Mouse (Mus musculus) embryonic fibroblast, embryonic 13.5 days (primary cell): ENCODE data around the gene Ddr2. TPM values are rescaled to one million over a fixed set of nuclear protein-coding genes. Genes with fewer than 3 reads are reported as not detected.
"Not testable (repeated sequence)": the region's sequence is repeated elsewhere in the genome, so short reads cannot be mapped to it uniquely, and the experiment has no call there.

ENCODE experiments used
- H3K27ac ChIP-seq: 2 replicates; pipeline ENCODE4 v1.5.1; 2012; ENCODE audit warnings: low read length, control low read depth, inconsistent platforms; ENCODE audit not compliant: insufficient read depth
- H3K4me1 ChIP-seq: 2 replicates; pipeline ENCODE4 v1.6.1; 2011; ENCODE audit warnings: low read length; ENCODE audit not compliant: control insufficient read depth, insufficient read depth
- H3K4me3 ChIP-seq: 2 replicates; pipeline ENCODE4 v1.5.1; 2011; ENCODE audit warnings: mild to moderate bottlenecking, control low read depth, low read length; ENCODE audit not compliant: insufficient read depth
- CTCF ChIP-seq: IDR thresholded peaks from 2 replicates; pipeline ENCODE4 v1.5.1; 2011; ENCODE audit warnings: mild to moderate bottlenecking, control low read depth, low read length, moderate library complexity, borderline replicate concordance; ENCODE audit not compliant: insufficient read depth
- POLR2A ChIP-seq: IDR thresholded peaks from 2 replicates; pipeline ENCODE4 v1.6.1; 2011; ENCODE audit warnings: low read depth, mild to moderate bottlenecking, control low read depth, low read length, moderate library complexity
- polyA plus RNA-seq: library from polyadenylated mRNA; stranded (reverse); fragments of >200 nt; gene quantifications from 2 replicates; pipeline ENCODE4 v1.2.4, GENCODE M21; 2011; ENCODE audit warnings: low read depth; ENCODE audit not compliant: missing spikeins, insufficient read length

Ddr2 gene
- polyA plus RNA-seq, 1 experiment = 299 TPM

- 0 out of 2 replicates have a peak, but pooled peaks cover 2% of the 10 kb centered on the region for H3K4me1 ChIP-seq
- no peak overlapping the region for H3K4me3 ChIP-seq
- H3K27ac ChIP-seq = no peak overlapping the region
- TF ChIP-seq CTCF (no peak), POLR2A (no peak)
These were observed 95.8 kb downstream of the Ddr2 start for GRCm38 (mm10) chr1:170014784-170015183.

GRCm38 (mm10) chr1:170010716-170011505 lies 99.7 kb downstream of the Ddr2 start:
- TF ChIP-seq CTCF (no peak), POLR2A (no peak)
- no peak overlapping the region for H3K4me3 ChIP-seq
- H3K27ac ChIP-seq = no peak overlapping the region

GRCm38 (mm10) chr1:170009296-170009695 lies 101.3 kb downstream of the Ddr2 start:
- TF ChIP-seq POLR2A (no peak), CTCF (no peak)
- peak overlapping the region; percentile 62; the same call in 1 of the 2 replicates for H3K27ac ChIP-seq
- no peak overlapping the region for H3K4me3 ChIP-seq
- peaks cover 16% of the 10 kb centered on the region for H3K4me1 ChIP-seq

More at GRCm38 (mm10) chr1:170010716-170011505, 99.7 kb downstream of the Ddr2 start:
- H3K4me1 ChIP-seq = peaks cover 16% of the 10 kb centered on the region

GRCm38 (mm10) chr1:170008432-170009220 lies 101.9 kb downstream of the Ddr2 start:
- peaks cover 16% of the 10 kb centered on the region for H3K4me1 ChIP-seq
- TF ChIP-seq CTCF = no peak
- no peak for TF ChIP-seq POLR2A
- peak overlapping the region; percentile 81; the same call in 1 of the 2 replicates for H3K27ac ChIP-seq
- no peak overlapping the region for H3K4me3 ChIP-seq

- no peak overlapping the region for H3K4me3 ChIP-seq
- no peak for TF ChIP-seq CTCF
- no peak for TF ChIP-seq POLR2A
- H3K27ac ChIP-seq = peak overlapping the region; percentile 78
- peaks cover 16% of the 10 kb centered on the region for H3K4me1 ChIP-seq
These were observed 104.0 kb downstream of the Ddr2 start for GRCm38 (mm10) chr1:170006516-170006915.

- Histone ChIP-seq H3K27ac (no peak overlapping the region), H3K4me3 (no peak overlapping the region), H3K4me1 (peaks cover 16% of the 10 kb centered on the region)
- TF ChIP-seq POLR2A (no peak), CTCF (no peak)
These were observed 105.3 kb downstream of the Ddr2 start for GRCm38 (mm10) chr1:170005297-170005696.

GRCm38 (mm10) chr1:169993901-169994300 lies 116.7 kb downstream of the Ddr2 start:
- H3K4me3 ChIP-seq, H3K4me1 ChIP-seq, H3K27ac ChIP-seq: not testable (repeated sequence)

- peaks cover 5% of the 10 kb centered on the region for H3K4me1 ChIP-seq
- H3K27ac ChIP-seq = peak overlapping the region; percentile 47
- no peak overlapping the region for H3K4me3 ChIP-seq
- TF ChIP-seq CTCF (no peak), POLR2A (no peak)
These were observed 124.4 kb downstream of the Ddr2 start for GRCm38 (mm10) chr1:169986166-169986565.

GRCm38 (mm10) chr1:169977621-169978020 lies 132.9 kb downstream of the Ddr2 start:
- H3K4me3 ChIP-seq = no peak overlapping the region
- no peak overlapping the region for H3K27ac ChIP-seq
- no peaks in the 10 kb centered on the region for H3K4me1 ChIP-seq
- TF ChIP-seq POLR2A (no peak), CTCF (no peak)

GRCm38 (mm10) chr1:169971998-169972397 lies 138.6 kb downstream of the Ddr2 start:
- TF ChIP-seq POLR2A (no peak), CTCF (no peak)
- Histone ChIP-seq H3K4me3 (no peak overlapping the region), H3K27ac (no peak overlapping the region), H3K4me1 (peaks cover 6% of the 10 kb centered on the region)
